Mouse (Mus musculus) forebrain, embryonic 15.5 days (tissue): ENCODE data around the gene Runx2. TPM values are rescaled to one million over a fixed set of nuclear protein-coding genes. Genes with fewer than 3 reads are reported as not detected.

ENCODE experiments used
- ATAC-seq: fragments of 200-750 bp; cut with Nextera tagmentation; replicated peaks from 2 replicates; pipeline ENCODE4 v1.8.0; 2017; ENCODE audit warnings: mild to moderate bottlenecking, moderate TSS enrichment, moderate library complexity
- H3K27ac ChIP-seq: fragments of 300-500 bp; sonication (generic); replicated peaks from 2 replicates; pipeline ENCODE4 v1.5.1; 2015; ENCODE audit warnings: mild to moderate bottlenecking, inconsistent platforms
- H3K27me3 ChIP-seq: fragments of 300-500 bp; sonication (generic); 2 replicates; pipeline ENCODE4 v1.6.1; 2015; ENCODE audit warnings: inconsistent platforms
- H3K36me3 ChIP-seq: fragments of 300-500 bp; sonication (generic); 2 replicates; pipeline ENCODE4 v1.6.1; 2015; ENCODE audit warnings: mild to moderate bottlenecking, inconsistent platforms
- H3K4me1 ChIP-seq: fragments of 300-500 bp; sonication (generic); 2 replicates; pipeline ENCODE4 v1.6.1; 2015; ENCODE audit warnings: inconsistent platforms
- H3K4me2 ChIP-seq: fragments of 300-500 bp; sonication (generic); replicated peaks from 2 replicates; pipeline ENCODE4 v1.6.1; 2015; ENCODE audit warnings: mild to moderate bottlenecking, inconsistent platforms
- H3K4me3 ChIP-seq: fragments of 300-500 bp; sonication (generic); 2 replicates; pipeline ENCODE4 v1.5.1; 2015; ENCODE audit warnings: mild to moderate bottlenecking, inconsistent platforms
- H3K9ac ChIP-seq: fragments of 300-500 bp; sonication (generic); replicated peaks from 2 replicates; pipeline ENCODE4 v1.6.1; 2015; ENCODE audit warnings: mild to moderate bottlenecking, inconsistent platforms
- H3K9me3 ChIP-seq: fragments of 300-500 bp; sonication (generic); 2 replicates; pipeline ENCODE4 v1.6.1; 2016; ENCODE audit warnings: inconsistent platforms
- WGBS: fragments of 180-500 bp; shearing (Covaris S2); methylation state at CpG from one replicate; pipeline ENCODE4 v1.1.7; 2015; ENCODE audit warnings: mixed read lengths; 5-methylcytosine and 5-hydroxymethylcytosine counted together
- polyA plus RNA-seq: library from polyadenylated mRNA; unstranded; fragments of >200 nt; fragmentation: Nextera tagmentation; extraction: Ambion mirVana; gene quantifications from 2 replicates; pipeline ENCODE4 v1.2.1, GENCODE M21; 2015

Runx2 gene
- 0.29 and 0.31 TPM in 2 replicates for polyA plus RNA-seq

GRCm38 (mm10) chr17:44814508-44815175, at the start of gene Runx2:
TSS of gene Runx2 (minus strand) at chr17:44814797.
- H3K9me3 ChIP-seq, result no peaks in the 10 kb centered on the region
- H3K4me2 ChIP-seq, result no peak within 1 kb of the TSS
- H3K27me3 ChIP-seq, result no peaks in the 10 kb centered on the region
- H3K9ac ChIP-seq, result no peak within 1 kb of the TSS
- no peaks in the 10 kb centered on the region for H3K36me3 ChIP-seq
- WGBS, result 45% methylated on average over 3 of the region's 3 CpGs
- H3K27ac ChIP-seq, result no peak within 1 kb of the TSS
- H3K4me1 ChIP-seq, result no peaks in the 10 kb centered on the region
- no peak for ATAC-seq
- H3K4me3 ChIP-seq, result no peak within 1 kb of the TSS

- 94% methylated on average over 6 of the region's 6 CpGs for WGBS
- no peak overlapping the region for H3K4me3 ChIP-seq
- no peak for ATAC-seq
These were observed 48.6 kb upstream of the Runx2 start for GRCm38 (mm10) chr17:44863165-44863564.

DNA sequence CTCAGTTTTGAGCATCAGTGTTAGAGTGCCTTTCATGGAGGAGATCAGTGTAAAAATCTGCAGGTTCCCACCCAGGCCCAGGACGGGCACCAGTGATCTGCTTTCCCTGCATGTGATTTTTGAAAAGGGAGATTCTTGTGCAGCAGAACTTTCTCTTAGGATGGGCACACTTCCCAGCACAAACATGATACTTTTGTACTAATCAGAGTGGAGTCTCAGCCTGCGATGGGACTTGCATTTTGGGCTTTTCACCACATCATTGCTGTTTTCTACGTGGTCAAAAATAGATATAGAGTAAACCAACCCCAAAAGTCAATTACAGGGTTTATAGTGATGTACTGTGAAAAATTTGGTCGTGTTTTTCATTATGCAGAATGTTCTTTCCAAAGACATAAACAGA, 27.6 kb upstream of the Runx2 start:
- no peak for ATAC-seq
- Histone ChIP-seq H3K36me3 (no peaks in the 10 kb centered on the region), H3K9me3 (no peaks in the 10 kb centered on the region), H3K27me3 (no peaks in the 10 kb centered on the region), H3K27ac (0 out of 2 replicates have a peak overlapping the region, but pooled peaks have one; percentile 23), H3K9ac (no peak overlapping the region), H3K4me1 (no peaks in the 10 kb centered on the region), H3K4me2 (no peak overlapping the region), H3K4me3 (no peak overlapping the region)
- 64% methylated on average over 4 of the region's 4 CpGs for WGBS

More at GRCm38 (mm10) chr17:44863165-44863564, 48.6 kb upstream of the Runx2 start:
- Histone ChIP-seq H3K27me3 (no peaks in the 10 kb centered on the region), H3K27ac (no peak overlapping the region), H3K4me1 (no peaks in the 10 kb centered on the region), H3K9me3 (no peaks in the 10 kb centered on the region), H3K4me2 (no peak overlapping the region), H3K36me3 (no peaks in the 10 kb centered on the region), H3K9ac (no peak overlapping the region)

- Histone ChIP-seq H3K9me3 (no peaks in the 10 kb centered on the region), H3K27ac (no peak overlapping the region)
- 90% methylated on average over 1 of the region's 1 CpGs for WGBS
These were observed 16.6 kb upstream of the Runx2 start for GRCm38 (mm10) chr17:44831201-44831600.

GRCm38 (mm10) chr17:44829587-44829986, 15.0 kb upstream of the Runx2 start:
- Histone ChIP-seq H3K27me3 (no peaks in the 10 kb centered on the region), H3K36me3 (no peaks in the 10 kb centered on the region), H3K4me3 (no peak overlapping the region), H3K9ac (no peak overlapping the region), H3K9me3 (no peaks in the 10 kb centered on the region), H3K4me2 (no peak overlapping the region), H3K27ac (no peak overlapping the region), H3K4me1 (no peaks in the 10 kb centered on the region)
- no peak for ATAC-seq
- 93% methylated on average over 3 of the region's 3 CpGs for WGBS

More at GRCm38 (mm10) chr17:44831201-44831600, 16.6 kb upstream of the Runx2 start:
- H3K4me1 ChIP-seq, result no peaks in the 10 kb centered on the region
- H3K27me3 ChIP-seq, result no peaks in the 10 kb centered on the region
- H3K9ac ChIP-seq, result no peak overlapping the region
- H3K4me3 ChIP-seq, result no peak overlapping the region
- no peak overlapping the region for H3K4me2 ChIP-seq
- no peaks in the 10 kb centered on the region for H3K36me3 ChIP-seq
- no peak for ATAC-seq

GRCm38 (mm10) chr17:44827964-44828363, 13.4 kb upstream of the Runx2 start:
- Histone ChIP-seq H3K9me3 (no peaks in the 10 kb centered on the region), H3K36me3 (no peaks in the 10 kb centered on the region), H3K4me3 (no peak overlapping the region), H3K9ac (no peak overlapping the region), H3K27ac (no peak overlapping the region), H3K27me3 (no peaks in the 10 kb centered on the region), H3K4me2 (no peak overlapping the region), H3K4me1 (no peaks in the 10 kb centered on the region)
- WGBS, result 85% methylated on average over 4 of the region's 4 CpGs
- ATAC-seq, result no peak

GRCm38 (mm10) chr17:44827124-44827523, 12.5 kb upstream of the Runx2 start:
- no peak overlapping the region for H3K9ac ChIP-seq
- H3K27ac ChIP-seq, result no peak overlapping the region
- no peak overlapping the region for H3K4me2 ChIP-seq
- no peaks in the 10 kb centered on the region for H3K9me3 ChIP-seq
- no peak overlapping the region for H3K4me3 ChIP-seq
- no peaks in the 10 kb centered on the region for H3K4me1 ChIP-seq
- 91% methylated on average over 3 of the region's 3 CpGs for WGBS
- ATAC-seq, result no peak
- H3K36me3 ChIP-seq, result no peaks in the 10 kb centered on the region
- H3K27me3 ChIP-seq, result no peaks in the 10 kb centered on the region

- WGBS, result 90% methylated on average over 5 of the region's 5 CpGs
- H3K4me1 ChIP-seq, result no peaks in the 10 kb centered on the region
- H3K27ac ChIP-seq, result no peak overlapping the region
- H3K4me3 ChIP-seq, result no peak overlapping the region
- H3K9ac ChIP-seq, result no peak overlapping the region
- no peak for ATAC-seq
- no peak overlapping the region for H3K4me2 ChIP-seq
- H3K36me3 ChIP-seq, result no peaks in the 10 kb centered on the region
- H3K27me3 ChIP-seq, result no peaks in the 10 kb centered on the region
- H3K9me3 ChIP-seq, result no peaks in the 10 kb centered on the region
These were observed 7.3 kb upstream of the Runx2 start for GRCm38 (mm10) chr17:44821940-44822339.

DNA sequence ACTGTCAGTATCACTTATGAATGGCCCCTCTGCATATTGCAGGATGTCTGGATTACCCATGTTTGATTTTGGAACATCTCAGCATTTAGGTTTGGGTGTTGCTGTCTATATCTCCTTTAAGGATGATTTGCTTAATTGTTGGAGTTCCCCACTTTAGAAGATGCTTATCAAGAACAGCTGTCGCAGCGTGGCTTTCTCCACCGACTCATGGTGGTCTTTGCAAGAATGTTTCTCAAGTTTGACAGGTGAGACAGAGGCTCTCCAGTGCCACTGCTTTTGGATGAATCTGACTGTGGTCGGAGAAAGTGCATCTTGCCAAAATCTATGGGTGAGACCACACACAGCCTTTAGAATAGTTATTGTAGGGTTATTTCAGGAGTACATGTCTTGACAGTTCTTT, 5.2 kb upstream of the Runx2 start:
- ATAC-seq, result no peak
- no peak overlapping the region for H3K9ac ChIP-seq
- H3K4me3 ChIP-seq, result no peak overlapping the region
- no peaks in the 10 kb centered on the region for H3K9me3 ChIP-seq
- no peaks in the 10 kb centered on the region for H3K36me3 ChIP-seq
- H3K27me3 ChIP-seq, result no peaks in the 10 kb centered on the region
- no peak overlapping the region for H3K4me2 ChIP-seq
- H3K27ac ChIP-seq, result no peak overlapping the region
- WGBS, result 70% methylated on average over 4 of the region's 4 CpGs
- no peaks in the 10 kb centered on the region for H3K4me1 ChIP-seq

GRCm38 (mm10) chr17:44818825-44819224, 4.2 kb upstream of the Runx2 start:
- no peak for ATAC-seq
- H3K9me3 ChIP-seq, result no peaks in the 10 kb centered on the region
- no peak overlapping the region for H3K4me3 ChIP-seq
- no peak overlapping the region for H3K27ac ChIP-seq
- H3K27me3 ChIP-seq, result no peaks in the 10 kb centered on the region
- H3K9ac ChIP-seq, result no peak overlapping the region
- H3K4me1 ChIP-seq, result no peaks in the 10 kb centered on the region
- H3K4me2 ChIP-seq, result no peak overlapping the region
- no peaks in the 10 kb centered on the region for H3K36me3 ChIP-seq
- WGBS, result 79% methylated on average over 2 of the region's 2 CpGs

GRCm38 (mm10) chr17:44807031-44807430, 7.6 kb downstream of the Runx2 start:
- no peaks in the 10 kb centered on the region for H3K4me1 ChIP-seq
- no peak overlapping the region for H3K4me3 ChIP-seq
- ATAC-seq, result no peak
- no peak overlapping the region for H3K9ac ChIP-seq
- WGBS, result 95% methylated on average over 1 of the region's 1 CpGs
- no peak overlapping the region for H3K4me2 ChIP-seq
- no peak overlapping the region for H3K27ac ChIP-seq
- H3K9me3 ChIP-seq, result no peaks in the 10 kb centered on the region
- no peaks in the 10 kb centered on the region for H3K36me3 ChIP-seq
- no peaks in the 10 kb centered on the region for H3K27me3 ChIP-seq

- Histone ChIP-seq H3K36me3 (no peaks in the 10 kb centered on the region), H3K4me3 (no peak overlapping the region), H3K4me2 (no peak overlapping the region), H3K9ac (no peak overlapping the region), H3K27me3 (no peaks in the 10 kb centered on the region), H3K27ac (no peak overlapping the region), H3K4me1 (no peaks in the 10 kb centered on the region), H3K9me3 (no peaks in the 10 kb centered on the region)
- whole genome bisulfite sequencing, result 51% methylated on average over 3 of the region's 3 CpGs
- no peak for ATAC-seq
These were observed 17.3 kb downstream of the Runx2 start for GRCm38 (mm10) chr17:44797331-44797730.
